Mouse (Mus musculus): ENCODE measurements around the gene Aspg.

DNA sequence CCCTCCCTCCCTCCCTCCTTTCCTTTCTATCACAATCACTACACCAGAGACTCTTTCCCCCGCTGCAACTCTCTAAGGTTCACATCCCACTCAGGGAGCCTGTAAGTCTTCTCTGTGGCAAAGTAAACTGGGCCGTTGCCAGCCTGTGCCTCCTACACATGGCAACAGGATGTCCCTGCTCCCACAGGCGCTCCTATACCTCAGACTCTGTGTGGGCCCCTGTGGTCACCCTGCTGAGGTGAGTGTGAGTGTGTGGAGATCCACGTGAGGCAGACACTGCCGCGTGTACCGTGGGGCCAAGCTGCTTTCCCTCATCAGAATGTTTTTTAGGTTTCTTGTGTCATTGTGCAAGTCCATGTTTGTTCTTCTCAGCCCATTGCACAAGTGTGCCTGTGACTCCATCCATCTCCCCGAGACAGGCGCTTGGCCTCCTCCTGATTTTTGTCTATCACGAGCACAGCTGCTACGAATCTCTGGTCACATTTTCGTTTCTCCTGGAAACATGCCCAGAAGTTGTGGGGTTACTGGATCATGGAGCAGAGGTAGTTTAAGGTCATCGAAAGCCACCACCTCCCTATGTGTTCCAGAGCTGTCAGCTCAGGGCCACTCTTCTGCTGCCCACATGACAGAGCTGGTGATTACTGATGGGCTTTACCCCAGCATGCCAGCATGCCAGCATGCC lies 10.3 kb upstream of the Aspg start:
- TF ChIP-seq CTCF (IDR thresholded peaks at IDR 0.05; ENCODE audit: borderline replicate concordance, insufficient read depth, low read depth, low read length) = no peak
- TF ChIP-seq POLR2A (IDR thresholded peaks at IDR 0.05; ENCODE audit: borderline replicate concordance, insufficient read depth, low read length) = no peak
